42 mouse cellular contexts compared by ENCODE assay signal in the genomic region with DNA sequence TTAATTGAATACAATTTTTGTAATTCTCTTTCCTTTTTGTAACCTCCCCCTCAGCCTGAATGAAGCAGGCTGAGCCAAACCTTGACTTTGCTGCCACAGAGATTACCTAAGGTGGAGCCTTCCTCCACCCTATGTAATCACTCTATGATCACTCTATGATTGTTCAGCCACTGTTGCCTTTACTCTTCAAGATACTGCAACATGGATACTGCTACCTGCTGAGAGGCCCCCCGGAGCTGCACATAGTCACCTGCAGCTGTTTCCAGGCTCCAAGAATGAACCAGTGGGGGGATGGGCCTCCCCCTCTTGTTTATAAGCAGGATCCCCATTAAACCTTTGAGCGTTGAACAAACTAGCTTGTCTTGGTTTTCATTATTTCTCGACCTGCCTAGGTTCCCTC. TPM values are rescaled to one million over a fixed set of nuclear protein-coding genes. Genes with fewer than 3 reads are reported as not detected.
"Had no signal": no experiment of that assay in that cellular context is flagged by ENCODE, and none has a peak within 500 bp of the region (broad histone marks: within the 10 kb centered on the region; RNA-seq: fewer than 3 reads in every experiment).

No protein-coding gene starts in this region.

- H3K9me3 ChIP-seq: heart, embryonic 13.5 days; heart, embryonic 15.5 days; hindbrain, embryonic 13.5 days; hindbrain, embryonic 15.5 days; kidney, embryonic 15.5 days; limb, embryonic 13.5 days; limb, embryonic 15.5 days; liver, embryonic 12.5 days had no signal

- H3K9ac ChIP-seq: heart, embryonic 13.5 days; heart, embryonic 15.5 days; hindbrain, embryonic 13.5 days; hindbrain, embryonic 15.5 days; kidney, embryonic 15.5 days; limb, embryonic 13.5 days; limb, embryonic 15.5 days; liver, embryonic 12.5 days; liver, embryonic 14.5 days had no signal

- ATAC-seq: hindbrain, postnatal 0 days; intestine, postnatal 0 days; liver, embryonic 12.5 days had no signal

- H3K27ac ChIP-seq: heart, adult 2 months; heart, embryonic 13.5 days; heart, embryonic 15.5 days; hindbrain, embryonic 13.5 days; hindbrain, embryonic 15.5 days; hindbrain, postnatal 0 days; kidney, embryonic 15.5 days; kidney, postnatal 0 days; left cerebral cortex, adult 2 months; limb, embryonic 13.5 days; limb, embryonic 15.5 days; liver, embryonic 12.5 days; liver, embryonic 14.5 days had no signal

- H3K4me1 ChIP-seq: heart, embryonic 13.5 days; heart, embryonic 15.5 days; hindbrain, embryonic 13.5 days; hindbrain, embryonic 15.5 days; kidney, embryonic 15.5 days; limb, embryonic 13.5 days; limb, embryonic 15.5 days; liver, embryonic 12.5 days had no signal

- H3K27me3 ChIP-seq: heart, embryonic 13.5 days; heart, embryonic 15.5 days; hindbrain, embryonic 13.5 days; hindbrain, embryonic 15.5 days; kidney, embryonic 15.5 days; limb, embryonic 13.5 days; limb, embryonic 15.5 days; liver, embryonic 12.5 days had no signal

- DNase-seq: gastrocnemius, postnatal 14 days; gastrocnemius, postnatal 36 days; heart, adult 11 months; heart, adult 2 months; heart, postnatal 14 days; heart, postnatal 36 days; kidney, adult 18-20 months; kidney, adult 8-10 months; kidney, postnatal 14 days; kidney, postnatal 36 days; left cerebral cortex, postnatal 4 days; lung, adult 18-20 months had no signal

- H3K4me3 ChIP-seq: heart, adult 2 months; heart, embryonic 13.5 days; heart, embryonic 15.5 days; hindbrain, embryonic 13.5 days; hindbrain, embryonic 15.5 days; kidney, embryonic 15.5 days; left cerebral cortex, adult 2 months; limb, embryonic 13.5 days; limb, embryonic 15.5 days; liver, embryonic 12.5 days had no signal

- H3K36me3 ChIP-seq: heart, embryonic 13.5 days; heart, embryonic 15.5 days; hindbrain, embryonic 13.5 days; hindbrain, embryonic 15.5 days; kidney, embryonic 15.5 days; limb, embryonic 13.5 days; limb, embryonic 15.5 days; liver, embryonic 12.5 days had no signal

RNA-seq across cellular contexts. Expression of a gene that starts 2.3 kb away (rescaled TPM):
- total RNA-seq: gastrocnemius, adult 18-20 months; gastrocnemius, adult 8-10 months; gastrocnemius, postnatal 14 days; gastrocnemius, postnatal 36 days; heart, adult 2 months; heart, postnatal 14 days; heart, postnatal 36 days; hematopoietic stem cell, adult 5-6 weeks; hindbrain, postnatal 0 days; layer of hippocampus, adult 18-20 months; layer of hippocampus, adult 8-10 months; layer of hippocampus, postnatal 10 days; layer of hippocampus, postnatal 25 days; left cerebral cortex, adult 2 months; left cerebral cortex, postnatal 25 days; left cerebral cortex, postnatal 4 days; liver, adult 2 months had no signal
- polyA plus RNA-seq: gonadal fat pad, adult 2 months; heart, adult 2 months; heart, embryonic 11.5 days; heart, embryonic 13.5 days; heart, embryonic 15.5 days; heart, postnatal 0 days; hindbrain, embryonic 11.5 days; hindbrain, embryonic 13.5 days; hindbrain, embryonic 15.5 days; hindbrain, postnatal 0 days; intestine, embryonic 14.5 days; intestine, postnatal 0 days; kidney, embryonic 15.5 days; kidney, postnatal 0 days; large intestine, adult 2 months; limb, embryonic 11.5 days; limb, embryonic 13.5 days; limb, embryonic 15.5 days; liver, adult 2 months; liver, embryonic 12.5 days; liver, embryonic 14.5 days; liver, embryonic 16.5 days had no signal

RNA-seq across cellular contexts. Expression of a gene that starts 5.5 kb away (rescaled TPM):
- total RNA-seq: gastrocnemius, adult 18-20 months; gastrocnemius, adult 8-10 months; gastrocnemius, postnatal 14 days; gastrocnemius, postnatal 36 days; heart, adult 2 months; heart, postnatal 14 days; heart, postnatal 36 days; hematopoietic stem cell, adult 5-6 weeks; hindbrain, postnatal 0 days; layer of hippocampus, adult 18-20 months; layer of hippocampus, adult 8-10 months; layer of hippocampus, postnatal 10 days; layer of hippocampus, postnatal 25 days; left cerebral cortex, adult 2 months; left cerebral cortex, postnatal 25 days; left cerebral cortex, postnatal 4 days; liver, adult 2 months had no signal
- polyA plus RNA-seq: gonadal fat pad, adult 2 months; heart, adult 2 months; heart, embryonic 11.5 days; heart, embryonic 13.5 days; heart, embryonic 15.5 days; heart, postnatal 0 days; hindbrain, embryonic 11.5 days; hindbrain, embryonic 13.5 days; hindbrain, embryonic 15.5 days; hindbrain, postnatal 0 days; intestine, embryonic 14.5 days; intestine, postnatal 0 days; kidney, embryonic 15.5 days; kidney, postnatal 0 days; large intestine, adult 2 months; limb, embryonic 11.5 days; limb, embryonic 13.5 days; limb, embryonic 15.5 days; liver, adult 2 months; liver, embryonic 12.5 days; liver, embryonic 14.5 days; liver, embryonic 16.5 days had no signal

RNA-seq across cellular contexts. Expression of a gene that starts 12.6 kb away (rescaled TPM):
- total RNA-seq: gastrocnemius, adult 18-20 months; gastrocnemius, adult 8-10 months; gastrocnemius, postnatal 14 days; gastrocnemius, postnatal 36 days; heart, adult 2 months; heart, postnatal 14 days; heart, postnatal 36 days; hematopoietic stem cell, adult 5-6 weeks; hindbrain, postnatal 0 days; layer of hippocampus, adult 18-20 months; layer of hippocampus, adult 8-10 months; layer of hippocampus, postnatal 10 days; layer of hippocampus, postnatal 25 days; left cerebral cortex, adult 2 months; left cerebral cortex, postnatal 25 days; left cerebral cortex, postnatal 4 days; liver, adult 2 months had no signal
- polyA plus RNA-seq: gonadal fat pad, adult 2 months; heart, adult 2 months; heart, embryonic 11.5 days; heart, embryonic 13.5 days; heart, embryonic 15.5 days; heart, postnatal 0 days; hindbrain, embryonic 11.5 days; hindbrain, embryonic 13.5 days; hindbrain, embryonic 15.5 days; hindbrain, postnatal 0 days; intestine, embryonic 14.5 days; intestine, postnatal 0 days; kidney, embryonic 15.5 days; kidney, postnatal 0 days; large intestine, adult 2 months; limb, embryonic 11.5 days; limb, embryonic 13.5 days; limb, embryonic 15.5 days; liver, adult 2 months; liver, embryonic 12.5 days; liver, embryonic 14.5 days; liver, embryonic 16.5 days had no signal

RNA-seq across cellular contexts. Expression of a gene that starts 18.3 kb away (rescaled TPM):
- total RNA-seq: gastrocnemius, adult 18-20 months; gastrocnemius, adult 8-10 months; gastrocnemius, postnatal 14 days; gastrocnemius, postnatal 36 days; heart, adult 2 months; heart, postnatal 14 days; heart, postnatal 36 days; hematopoietic stem cell, adult 5-6 weeks; hindbrain, postnatal 0 days; layer of hippocampus, adult 18-20 months; layer of hippocampus, adult 8-10 months; layer of hippocampus, postnatal 10 days; layer of hippocampus, postnatal 25 days; left cerebral cortex, adult 2 months; left cerebral cortex, postnatal 25 days; left cerebral cortex, postnatal 4 days; liver, adult 2 months had no signal
- polyA plus RNA-seq: gonadal fat pad, adult 2 months; heart, adult 2 months; heart, embryonic 11.5 days; heart, embryonic 13.5 days; heart, embryonic 15.5 days; heart, postnatal 0 days; hindbrain, embryonic 11.5 days; hindbrain, embryonic 13.5 days; hindbrain, embryonic 15.5 days; hindbrain, postnatal 0 days; intestine, embryonic 14.5 days; intestine, postnatal 0 days; kidney, embryonic 15.5 days; kidney, postnatal 0 days; large intestine, adult 2 months; limb, embryonic 11.5 days; limb, embryonic 13.5 days; limb, embryonic 15.5 days; liver, adult 2 months; liver, embryonic 12.5 days; liver, embryonic 14.5 days; liver, embryonic 16.5 days had no signal

RNA-seq across cellular contexts. Expression of a gene that starts 22.9 kb away (rescaled TPM):
- total RNA-seq: gastrocnemius, adult 18-20 months; gastrocnemius, adult 8-10 months; gastrocnemius, postnatal 14 days; gastrocnemius, postnatal 36 days; heart, adult 2 months; heart, postnatal 14 days; heart, postnatal 36 days; hematopoietic stem cell, adult 5-6 weeks; hindbrain, postnatal 0 days; layer of hippocampus, adult 18-20 months; layer of hippocampus, adult 8-10 months; layer of hippocampus, postnatal 10 days; layer of hippocampus, postnatal 25 days; left cerebral cortex, adult 2 months; left cerebral cortex, postnatal 25 days; left cerebral cortex, postnatal 4 days; liver, adult 2 months had no signal
- polyA plus RNA-seq: gonadal fat pad, adult 2 months; heart, adult 2 months; heart, embryonic 11.5 days; heart, embryonic 13.5 days; heart, embryonic 15.5 days; heart, postnatal 0 days; hindbrain, embryonic 11.5 days; hindbrain, embryonic 13.5 days; hindbrain, embryonic 15.5 days; hindbrain, postnatal 0 days; intestine, embryonic 14.5 days; intestine, postnatal 0 days; kidney, embryonic 15.5 days; kidney, postnatal 0 days; large intestine, adult 2 months; limb, embryonic 11.5 days; limb, embryonic 13.5 days; limb, embryonic 15.5 days; liver, adult 2 months; liver, embryonic 12.5 days; liver, embryonic 14.5 days; liver, embryonic 16.5 days had no signal
